Mouse (Mus musculus): ENCODE data around the gene Tbxas1.

DNA sequence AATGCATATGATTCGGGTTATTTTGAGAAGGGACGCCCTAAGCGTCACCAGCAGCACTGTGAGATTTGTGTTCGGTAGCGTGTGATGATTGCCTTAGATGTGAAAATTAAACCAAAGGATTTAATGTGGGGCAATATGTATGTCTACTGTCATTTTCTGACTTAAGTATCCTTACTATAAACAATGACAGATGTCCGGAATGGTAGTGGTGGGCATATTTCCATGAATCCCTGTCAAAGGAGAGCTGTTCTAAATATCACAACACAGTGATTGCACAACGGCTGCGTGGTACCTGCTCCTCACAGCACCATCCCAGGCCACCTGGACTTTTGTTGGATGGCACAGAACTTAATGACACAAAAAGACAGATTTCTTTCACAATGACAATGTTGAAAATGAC, 69.2 kb downstream of the Tbxas1 start:
- TF ChIP-seq CTCF (IDR thresholded peaks at IDR 0.05; ENCODE audit: low read depth) (no peak), EP300 (optimal IDR thresholded peaks at IDR 0.05) (no peak)
